Mouse (Mus musculus) midbrain, postnatal 0 days (tissue): ENCODE measurements at regions not wholly inside any gene's neighbourhood (a gene's known extent, or its start where the extent isn't known, plus 50 kb on each side); places are given as distances from the start of the nearest gene placed in this dataset.

ENCODE experiments used
- ATAC-seq: fragments of 200-750 bp; cut with Nextera tagmentation; 2 replicates; pipeline ENCODE4 v1.8.0; 2017; ENCODE audit warnings: moderate number of reproducible peaks, mild to moderate bottlenecking, moderate TSS enrichment, moderate library complexity; ENCODE audit not compliant: low FRiP score
- DNase-seq: peaks from one replicate; pipeline ENCODE4 v3.0.0-alpha.2; 2015; ENCODE audit warnings: low spot score
- H3K27ac ChIP-seq: fragments of 300-500 bp; sonication (generic); 2 replicates; pipeline ENCODE4 v1.5.1; 2014; ENCODE audit warnings: low read depth, mild to moderate bottlenecking, low read length, mixed read lengths
- H3K27me3 ChIP-seq: fragments of 300-500 bp; sonication (generic); 2 replicates; pipeline ENCODE4 v1.6.1; 2014; ENCODE audit warnings: low read length, control low read depth, mixed read lengths; ENCODE audit not compliant: insufficient read depth
- H3K36me3 ChIP-seq: fragments of 300-500 bp; sonication (generic); 2 replicates; pipeline ENCODE4 v1.6.1; 2014; ENCODE audit warnings: low read length, control low read depth, mixed read lengths; ENCODE audit not compliant: insufficient read depth
- H3K4me1 ChIP-seq: fragments of 300-500 bp; sonication (generic); 2 replicates; pipeline ENCODE4 v1.6.1; 2014; ENCODE audit warnings: mild to moderate bottlenecking, control low read depth, antibody characterized with exemption, low read length, mixed read lengths; ENCODE audit not compliant: insufficient read depth
- H3K4me2 ChIP-seq: fragments of 300-500 bp; sonication (generic); 2 replicates; pipeline ENCODE4 v1.6.1; 2014; ENCODE audit warnings: low read depth, mild to moderate bottlenecking, low read length, mixed read lengths; ENCODE audit not compliant: poor library complexity, severe bottlenecking
- H3K4me3 ChIP-seq: fragments of 300-500 bp; sonication (generic); 2 replicates; pipeline ENCODE4 v1.5.1; 2014; ENCODE audit warnings: low read depth, mild to moderate bottlenecking, low read length, moderate library complexity
- H3K9ac ChIP-seq: fragments of 300-500 bp; sonication (generic); replicated peaks from 2 replicates; pipeline ENCODE4 v1.6.1; 2014; ENCODE audit warnings: mild to moderate bottlenecking, low read length, moderate library complexity, mixed read lengths; ENCODE audit not compliant: poor library complexity, severe bottlenecking
- H3K9me3 ChIP-seq: fragments of 300-500 bp; sonication (generic); 2 replicates; pipeline ENCODE4 v1.6.1; 2016; ENCODE audit warnings: low read length, control low read depth
- CTCF ChIP-seq: IDR thresholded peaks from 2 replicates; pipeline ENCODE4 v1.5.1; 2016; ENCODE audit warnings: antibody characterized with exemption, mild to moderate bottlenecking
- WGBS: fragments of 180-500 bp; shearing (Covaris S2); extraction: QIAGEN DNeasy Blood & Tissue Kit; methylation state at CpG from one replicate; pipeline ENCODE4 v1.1.7; 2014; 5-methylcytosine and 5-hydroxymethylcytosine counted together

DNA sequence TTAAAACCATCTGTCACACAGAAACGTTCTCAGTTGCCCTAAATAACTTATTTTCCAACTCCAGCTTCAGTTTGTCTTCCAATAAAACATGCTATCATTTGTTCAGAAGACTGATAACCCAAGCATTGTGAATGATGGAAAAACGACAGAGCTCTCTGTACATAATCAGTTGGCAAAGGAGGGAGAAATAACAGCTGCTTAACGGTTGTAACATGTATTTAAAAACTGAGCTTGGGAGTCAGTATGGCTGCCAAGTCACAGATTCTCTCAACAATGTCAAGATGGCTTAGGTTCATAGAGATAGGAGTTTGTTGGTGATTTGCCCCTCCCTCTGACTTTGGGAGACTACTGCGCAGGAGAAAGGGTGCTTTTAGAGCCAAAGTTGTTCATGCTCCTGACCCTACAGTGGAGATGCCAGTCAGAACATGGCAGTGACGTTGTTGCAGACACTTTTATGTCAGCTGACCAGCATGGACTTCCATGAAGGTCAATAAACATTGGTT is 140.2 kb downstream of the Qpct start:
- no peak for DNase-seq
- Histone ChIP-seq H3K9ac (no peak overlapping the region), H3K9me3 (no peaks in the 10 kb centered on the region), H3K4me3 (no peak overlapping the region), H3K36me3 (no peaks in the 10 kb centered on the region), H3K4me2 (no peak overlapping the region), H3K27me3 (no peaks in the 10 kb centered on the region), H3K27ac (no peak overlapping the region), H3K4me1 (no peaks in the 10 kb centered on the region)
- 80% methylated on average over 5 of the region's 5 CpGs for WGBS
- no peak for ATAC-seq
- no peak for TF ChIP-seq CTCF

DNA sequence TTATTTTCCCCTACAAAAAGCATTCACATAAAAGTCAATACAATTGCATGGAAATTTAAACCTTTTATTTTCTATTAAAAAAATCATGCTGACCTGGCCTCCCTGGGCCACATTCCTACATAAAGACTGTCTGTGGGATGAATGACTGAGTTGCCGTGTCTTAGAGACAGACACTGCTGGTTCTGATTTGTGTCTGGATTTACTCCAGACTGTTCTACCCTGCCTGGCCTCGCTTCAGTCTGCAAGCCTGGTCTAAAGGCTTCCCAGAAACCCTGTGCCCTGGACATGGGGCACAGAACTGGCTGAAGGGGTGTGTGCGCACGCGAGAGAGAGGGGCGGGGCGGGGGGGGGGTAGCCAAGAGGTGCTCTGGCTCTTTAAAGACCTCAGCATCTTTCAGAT is 136.6 kb downstream of the Qpct start:
- no peaks in the 10 kb centered on the region for H3K27me3 ChIP-seq
- H3K9ac ChIP-seq: no peak overlapping the region
- no peaks in the 10 kb centered on the region for H3K9me3 ChIP-seq
- no peak overlapping the region for H3K27ac ChIP-seq
- no peak overlapping the region for H3K4me3 ChIP-seq
- no peak for DNase-seq
- WGBS: 74% methylated on average over 7 of the region's 7 CpGs
- no peaks in the 10 kb centered on the region for H3K4me1 ChIP-seq
- no peaks in the 10 kb centered on the region for H3K36me3 ChIP-seq
- no peak for ATAC-seq
- no peak for TF ChIP-seq CTCF
- no peak overlapping the region for H3K4me2 ChIP-seq

- no peak overlapping the region for H3K9ac ChIP-seq
- H3K4me1 ChIP-seq: no peaks in the 10 kb centered on the region
- no peak overlapping the region for H3K4me3 ChIP-seq
- no peak for TF ChIP-seq CTCF
- peak overlapping the region; percentile 18; the same call in 1 of the 2 replicates for H3K27ac ChIP-seq
- ATAC-seq: peak; percentile 78
- H3K9me3 ChIP-seq: no peaks in the 10 kb centered on the region
- H3K36me3 ChIP-seq: no peaks in the 10 kb centered on the region
- H3K27me3 ChIP-seq: no peaks in the 10 kb centered on the region
- peak; percentile 82 for DNase-seq
- WGBS: 49% methylated on average over 3 of the region's 3 CpGs
- H3K4me2 ChIP-seq: no peak overlapping the region
Observed at GRCm38 (mm10) chr17:79180277-79181130, 128.8 kb downstream of the Qpct start.

GRCm38 (mm10) chr17:79177259-79177658 is 125.6 kb downstream of the Qpct start:
- Histone ChIP-seq H3K9ac (no peak overlapping the region), H3K36me3 (no peaks in the 10 kb centered on the region), H3K4me3 (no peak overlapping the region), H3K27ac (no peak overlapping the region), H3K27me3 (no peaks in the 10 kb centered on the region), H3K4me2 (no peak overlapping the region), H3K4me1 (no peaks in the 10 kb centered on the region), H3K9me3 (no peaks in the 10 kb centered on the region)
- 82% methylated on average over 3 of the region's 3 CpGs for WGBS
- DNase-seq: no peak
- no peak for ATAC-seq
- no peak for TF ChIP-seq CTCF

- Histone ChIP-seq H3K27ac (no peak overlapping the region), H3K36me3 (no peaks in the 10 kb centered on the region), H3K9me3 (no peaks in the 10 kb centered on the region), H3K27me3 (no peaks in the 10 kb centered on the region), H3K4me1 (no peaks in the 10 kb centered on the region), H3K4me2 (no peak overlapping the region), H3K9ac (no peak overlapping the region), H3K4me3 (no peak overlapping the region)
- no peak for ATAC-seq
- 88% methylated on average over 7 of the region's 7 CpGs for WGBS
- no peak for DNase-seq
- TF ChIP-seq CTCF: no peak
Observed at GRCm38 (mm10) chr17:79176356-79176755, 124.7 kb downstream of the Qpct start.

- no peak for ATAC-seq
- WGBS: 78% methylated on average over 2 of the region's 2 CpGs
- TF ChIP-seq CTCF: no peak
- Histone ChIP-seq H3K27ac (no peak overlapping the region), H3K4me2 (no peak overlapping the region), H3K4me1 (no peaks in the 10 kb centered on the region), H3K36me3 (no peaks in the 10 kb centered on the region), H3K9me3 (no peaks in the 10 kb centered on the region), H3K27me3 (no peaks in the 10 kb centered on the region), H3K4me3 (no peak overlapping the region), H3K9ac (no peak overlapping the region)
- DNase-seq: no peak
Observed at GRCm38 (mm10) chr17:79175381-79175780, 123.7 kb downstream of the Qpct start.
